Mouse (Mus musculus) kidney, adult 9 months (tissue): Measurements from ENCODE around the gene Clip3.

Experiments used
- DNase-seq: peaks from one replicate; pipeline ENCODE4 v3.0.0; 2022

Clip3 gene

GRCm38 (mm10) chr7:30328379-30328778 is 36.9 kb downstream of the Clip3 start:
- DNase-seq, result no peak

GRCm38 (mm10) chr7:30331887-30332286 is 40.4 kb downstream of the Clip3 start:
- DNase-seq, result peak; percentile 88

GRCm38 (mm10) chr7:30332622-30333259 is 41.2 kb downstream of the Clip3 start:
- DNase-seq, result no peak

- DNase-seq, result peak; percentile 90
These were observed 41.9 kb downstream of the Clip3 start for GRCm38 (mm10) chr7:30333436-30333835.

- DNase-seq, result no peak
These were observed 43.0 kb downstream of the Clip3 start for GRCm38 (mm10) chr7:30334563-30334962.

- no peak for DNase-seq
These were observed 44.2 kb downstream of the Clip3 start for GRCm38 (mm10) chr7:30335688-30336087.

- peak; percentile 85 for DNase-seq
These were observed 44.9 kb downstream of the Clip3 start for GRCm38 (mm10) chr7:30336384-30336783.

GRCm38 (mm10) chr7:30339432-30340109 is 48.0 kb downstream of the Clip3 start:
- no peak for DNase-seq

GRCm38 (mm10) chr7:30346635-30347379 is 55.3 kb downstream of the Clip3 start:
- DNase-seq, result peak; percentile 69

- DNase-seq, result peak; percentile 68
These were observed 56.3 kb downstream of the Clip3 start for GRCm38 (mm10) chr7:30347828-30348227.

- DNase-seq, result peak; percentile 83
These were observed 61.8 kb downstream of the Clip3 start for GRCm38 (mm10) chr7:30353279-30353822.

- DNase-seq, result no peak
These were observed 62.5 kb downstream of the Clip3 start for GRCm38 (mm10) chr7:30354059-30354458.
